Mouse (Mus musculus) mesoderm, embryonic 11.5 days (tissue): ENCODE results near the gene Dynlt1f.
"Not testable (repeated sequence)": the region's sequence is repeated elsewhere in the genome, so short reads cannot be mapped to it uniquely, and the experiment has no call there.

Experiments
- DNase-seq: peaks from one replicate; pipeline ENCODE4 v3.0.0-alpha.2; 2012; ENCODE audit warnings: low read depth, low spot score

The Dynlt1f gene

DNA sequence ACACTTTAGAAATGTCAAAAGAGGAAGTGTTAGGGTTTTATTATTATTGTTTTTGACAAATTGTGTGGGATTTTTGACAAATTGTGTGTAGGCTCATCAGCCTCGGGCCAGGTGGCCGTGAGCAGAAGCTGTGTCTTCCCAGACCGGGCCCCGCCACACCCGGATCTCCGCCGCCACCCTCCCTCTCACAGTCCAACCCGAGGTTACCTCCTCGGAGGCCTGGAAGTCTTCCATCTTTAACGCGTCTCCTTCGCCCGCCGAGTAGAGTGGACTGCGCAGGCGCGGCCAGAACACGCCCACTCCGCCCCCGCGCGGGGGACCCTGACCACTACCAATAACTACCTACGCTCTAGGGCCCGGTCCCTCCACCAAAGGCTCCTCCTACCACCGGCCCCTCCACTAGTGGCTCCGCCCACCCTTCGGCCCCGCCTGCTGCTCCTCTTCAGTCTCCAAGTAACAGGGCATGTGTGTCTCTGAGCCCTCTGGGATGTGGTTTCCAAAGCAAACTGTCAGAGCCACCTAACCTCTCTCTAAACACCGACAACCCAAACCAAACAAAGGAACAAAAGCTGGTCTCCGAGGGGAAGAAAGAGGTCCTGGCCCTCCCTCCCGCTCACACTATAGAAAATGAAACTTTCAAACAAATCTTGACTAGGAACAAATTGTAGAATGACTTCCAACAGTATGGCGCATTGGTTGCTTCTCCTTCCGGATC lies at the start of gene Dynlt1f:
Gene Dynlt1f, minus strand, starts transcription at position 334 of the 715 bp plus-strand sequence.
- peak; percentile 21 for DNase-seq

DNA sequence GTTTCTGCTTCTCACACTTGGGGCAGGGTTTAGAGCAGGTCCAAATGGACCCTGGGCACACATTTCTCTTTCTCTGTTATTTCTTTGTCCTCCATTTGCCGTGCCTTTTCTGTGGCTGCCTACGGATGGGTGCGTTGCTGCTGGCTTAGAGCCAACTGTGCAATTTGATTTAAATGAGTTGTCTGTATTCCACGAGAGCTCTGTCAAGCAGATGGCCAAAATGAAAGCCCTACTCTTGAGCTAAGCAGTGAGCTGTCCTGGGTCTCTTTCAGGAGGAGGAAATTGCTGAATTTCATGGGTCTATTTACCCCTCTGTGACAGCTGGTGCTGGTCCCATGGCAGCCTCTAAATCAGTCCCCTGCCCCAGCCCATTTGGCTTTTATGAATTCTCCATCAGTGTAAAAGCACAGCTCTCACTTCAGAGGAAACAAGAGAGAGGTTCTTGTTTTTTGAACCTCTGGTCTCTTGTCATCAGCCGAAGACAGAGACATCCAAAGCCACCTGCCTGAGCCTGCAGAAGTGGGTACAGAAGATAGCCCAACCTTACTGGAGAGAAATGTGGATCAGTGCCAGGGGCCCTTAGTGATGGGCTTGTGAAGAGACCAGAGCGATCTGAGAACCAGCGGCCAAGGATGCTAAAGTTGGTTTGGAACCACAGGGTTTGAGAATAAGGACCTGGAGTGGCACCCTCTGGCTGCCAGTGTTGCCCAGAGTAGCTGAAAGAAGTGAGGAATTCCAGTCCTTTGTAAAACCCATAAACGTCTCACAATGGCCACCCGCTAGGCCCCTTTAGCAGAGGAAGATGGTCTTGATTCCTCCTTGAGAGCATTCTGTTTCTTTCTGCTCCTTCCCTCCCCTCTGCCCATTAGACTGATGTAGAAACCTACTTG lies 47.9 kb upstream of the Dynlt1f start:
- not testable (repeated sequence) for DNase-seq

DNA sequence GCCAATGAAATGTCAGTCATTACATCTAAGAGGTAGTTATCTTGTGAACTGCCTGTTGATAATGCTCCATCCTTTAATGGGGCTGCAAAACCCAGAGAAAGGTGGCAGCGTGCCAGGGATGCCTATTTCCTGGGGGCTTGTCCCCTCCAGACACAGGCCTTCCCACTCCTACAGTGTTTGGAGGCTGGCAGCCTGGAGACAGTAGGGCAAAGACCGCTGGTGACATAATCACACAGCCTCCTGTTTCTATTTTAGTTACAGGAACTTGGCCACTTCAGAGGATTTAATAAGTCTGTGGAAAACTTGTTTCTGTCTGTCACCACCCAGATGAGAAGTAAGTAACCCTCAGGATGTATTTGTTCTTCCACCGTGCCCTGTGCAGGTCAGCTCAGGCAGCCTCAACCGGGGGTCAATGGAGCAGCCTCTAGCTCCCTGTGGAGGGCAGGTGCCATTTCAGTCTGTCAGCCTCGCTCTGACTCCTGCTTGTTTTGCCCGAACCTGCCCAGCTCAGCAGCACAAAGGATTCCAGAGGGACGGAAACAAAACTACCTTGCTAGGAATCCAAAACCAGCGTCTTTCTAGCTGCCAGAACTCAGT lies 47.0 kb upstream of the Dynlt1f start:
- DNase-seq: not testable (repeated sequence)

DNA sequence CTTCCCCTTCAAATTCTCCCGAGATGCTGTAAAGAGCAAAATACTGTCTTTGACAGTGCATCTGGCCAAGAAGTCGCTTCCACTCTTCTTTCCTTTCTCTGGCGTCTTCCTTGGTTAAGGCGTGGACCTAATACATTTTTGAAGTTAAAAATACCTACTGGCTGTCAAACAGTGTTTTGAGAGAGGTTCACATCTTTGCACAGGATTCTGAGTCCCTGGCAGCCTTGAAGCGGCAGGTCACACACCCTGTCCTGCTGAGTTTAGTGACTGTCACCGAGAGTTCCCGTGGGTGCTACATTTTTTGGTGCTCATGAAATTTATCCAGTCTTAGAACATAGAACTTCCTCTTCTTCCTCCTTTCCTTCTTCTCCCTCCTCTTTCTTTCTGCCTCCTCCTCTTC lies 44.4 kb upstream of the Dynlt1f start:
- DNase-seq: not testable (repeated sequence)

- DNase-seq: not testable (repeated sequence)
Observed at GRCm38 (mm10) chr17:6699502-6699901, 43.8 kb upstream of the Dynlt1f start.

GRCm38 (mm10) chr17:6697224-6697775 lies 41.6 kb upstream of the Dynlt1f start:
- peak; percentile 47 for DNase-seq

DNA sequence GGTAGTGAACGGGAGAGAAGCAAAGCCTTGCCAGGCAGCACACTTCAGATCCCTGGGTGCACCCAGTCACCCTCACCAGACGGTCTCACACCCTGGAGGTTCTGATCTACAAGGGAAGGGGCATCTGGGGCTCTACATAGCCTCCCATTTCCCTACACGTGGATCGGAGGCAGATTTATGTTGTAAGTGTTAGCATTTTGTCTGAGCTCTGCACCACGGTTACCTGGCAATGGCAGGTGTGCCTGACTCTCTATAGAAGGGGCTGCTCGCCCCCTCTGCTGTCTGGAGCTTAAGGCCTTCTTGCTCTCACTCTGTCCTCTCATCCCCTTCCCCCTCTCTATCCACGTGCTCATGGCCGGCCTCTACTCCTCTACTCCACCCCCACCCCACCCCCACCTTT lies 40.8 kb upstream of the Dynlt1f start:
- DNase-seq: not testable (repeated sequence)

- not testable (repeated sequence) for DNase-seq
Observed at GRCm38 (mm10) chr17:6695712-6696111, 40.0 kb upstream of the Dynlt1f start.

- DNase-seq: peak; percentile 69
Observed at GRCm38 (mm10) chr17:6691596-6691995, 35.9 kb upstream of the Dynlt1f start.

DNA sequence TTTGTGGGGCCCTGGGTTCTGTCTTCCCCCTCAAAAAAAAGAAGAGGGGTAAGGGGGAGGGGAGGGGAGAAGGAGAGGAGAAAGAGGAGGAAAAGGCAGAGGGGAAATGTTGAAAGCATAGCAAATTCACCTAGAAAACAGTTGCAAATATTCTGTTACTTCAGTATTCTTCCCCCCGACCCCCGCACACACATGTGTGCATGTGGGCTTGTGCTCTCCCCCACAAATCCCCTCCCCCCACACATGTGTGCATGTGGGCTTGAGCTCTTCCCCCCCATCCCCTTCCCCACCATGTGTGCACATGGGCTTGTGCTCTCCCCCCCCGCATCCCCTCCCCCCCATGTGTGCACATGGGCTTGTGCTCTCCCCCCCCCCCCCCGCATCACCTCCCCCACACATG lies 33.6 kb upstream of the Dynlt1f start:
- not testable (repeated sequence) for DNase-seq

- DNase-seq: not testable (repeated sequence)
Observed at GRCm38 (mm10) chr17:6686299-6686971, 30.7 kb upstream of the Dynlt1f start.

GRCm38 (mm10) chr17:6685288-6685818 lies 29.7 kb upstream of the Dynlt1f start:
- not testable (repeated sequence) for DNase-seq

GRCm38 (mm10) chr17:6684464-6685287 lies 29.0 kb upstream of the Dynlt1f start:
- not testable (repeated sequence) for DNase-seq

DNA sequence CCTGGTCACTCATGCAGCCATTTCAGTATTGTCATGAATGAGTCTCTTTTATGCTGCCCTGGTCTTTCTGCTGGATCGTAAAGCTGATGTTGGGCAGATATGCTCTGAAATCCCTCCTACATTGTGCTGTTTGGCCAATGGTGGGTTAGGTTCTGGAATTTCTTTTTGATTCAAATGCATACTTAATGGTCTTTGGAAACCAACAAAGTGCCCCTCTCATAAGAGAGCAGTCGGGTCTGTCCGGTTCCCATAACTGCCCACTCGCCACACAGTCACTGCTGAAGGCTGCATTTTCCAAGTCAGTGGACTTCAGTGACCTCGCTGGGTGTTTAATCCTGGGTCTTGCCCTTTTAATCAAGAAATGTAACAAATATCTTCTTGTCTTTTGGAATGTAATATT lies 28.0 kb upstream of the Dynlt1f start:
- DNase-seq: not testable (repeated sequence)

GRCm38 (mm10) chr17:6681721-6682120 lies 26.0 kb upstream of the Dynlt1f start:
- DNase-seq: not testable (repeated sequence)

DNA sequence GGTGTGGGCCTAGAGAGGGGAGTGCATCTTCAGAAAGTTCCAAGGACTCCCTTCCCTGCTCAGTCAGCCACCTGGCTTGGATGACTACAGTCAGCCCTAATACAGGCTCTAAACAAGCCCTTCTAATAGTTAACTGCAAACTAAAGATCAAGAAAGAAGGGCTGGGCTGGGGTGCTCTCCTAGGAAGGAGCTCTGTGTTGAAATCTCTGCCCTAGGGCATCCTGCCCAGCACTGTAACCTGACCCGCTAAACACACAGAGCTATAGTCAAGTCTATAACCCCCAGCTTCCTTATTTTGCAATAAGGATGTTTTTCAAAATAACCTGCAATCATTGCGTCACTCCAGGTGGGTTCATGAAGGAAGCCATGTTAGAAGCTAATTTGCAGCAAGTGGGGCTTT lies 22.4 kb upstream of the Dynlt1f start:
- not testable (repeated sequence) for DNase-seq

- DNase-seq: not testable (repeated sequence)
Observed at GRCm38 (mm10) chr17:6674297-6674696, 18.6 kb upstream of the Dynlt1f start.

- not testable (repeated sequence) for DNase-seq
Observed at GRCm38 (mm10) chr17:6668522-6668921, 12.8 kb upstream of the Dynlt1f start.

- DNase-seq: not testable (repeated sequence)
Observed at GRCm38 (mm10) chr17:6665389-6665788, 9.7 kb upstream of the Dynlt1f start.

- not testable (repeated sequence) for DNase-seq
Observed at GRCm38 (mm10) chr17:6662840-6663239, 7.1 kb upstream of the Dynlt1f start.
